ENCODE assay signal across 26 mouse cellular contexts in genomic region chr14:72644620-72645019, GRCm38 (mm10).
DNase-seq lines count a peak whose midpoint lies in the region; ATAC-seq and TF ChIP-seq lines count a peak whose summit lies in the region.
"Had no signal": no experiment of that assay in that cellular context is flagged by ENCODE, and none has a peak within 500 bp of the region (broad histone marks: within the 10 kb centered on the region; RNA-seq: fewer than 3 reads in every experiment).

No protein-coding gene starts in this region.

- ATAC-seq in granulocyte monocyte progenitor cell, adult 5-6 weeks (replicated peaks; ENCODE audit: poor library complexity, severe bottlenecking), result peak; percentile 91
- ATAC-seq in hindbrain, embryonic 14.5 days (ENCODE audit: low FRiP score), result no peak
- ATAC-seq: CD4-positive, CD25-positive, alpha-beta regulatory T cell, adult 4 months; forebrain, embryonic 15.5 days had no signal

- no peak overlapping the region for H3K4me3 ChIP-seq in MEL (ENCODE audit: control insufficient read depth in 1 of 2, insufficient read depth in 1 of 2, low read depth in 2 of 2, low read length in 2 of 2)
- H3K4me3 ChIP-seq in hindbrain, embryonic 14.5 days (replicated peaks; ENCODE audit: low read length), result no peak overlapping the region
- H3K4me3 ChIP-seq: embryonic facial prominence, embryonic 10.5 days; embryonic facial prominence, embryonic 13.5 days; erythroblast, embryonic 14.5 days; forebrain, embryonic 12.5 days; forebrain, embryonic 15.5 days; heart, adult 2 months; heart, embryonic 10.5 days; heart, embryonic 13.5 days; hindbrain, embryonic 15.5 days had no signal

- no peak overlapping the region for H3K27ac ChIP-seq in MEL (ENCODE audit: control insufficient read depth, low read depth, low read length)
- H3K27ac ChIP-seq in hindbrain, embryonic 14.5 days, result no peak overlapping the region
- H3K27ac ChIP-seq: embryonic facial prominence, embryonic 10.5 days; embryonic facial prominence, embryonic 13.5 days; forebrain, embryonic 12.5 days; forebrain, embryonic 15.5 days; heart, adult 2 months; heart, embryonic 10.5 days; heart, embryonic 13.5 days; hindbrain, embryonic 15.5 days had no signal

- DNase-seq in 416B (ENCODE audit: low read depth) (peak; percentile 50), MEL (ENCODE audit: low read depth, low spot score) (peak; percentile 58)
- peak; percentile 52 for DNase-seq in splenic B cell, adult 2 months (ENCODE audit: low read depth, low spot score)
- no peak for DNase-seq in hindbrain, embryonic 14.5 days (ENCODE audit: low spot score)
- no peak for DNase-seq in kidney, adult 11 months
- no peak for DNase-seq in Muller cell, postnatal 12 days (ENCODE audit: inconsistent ontology term)
- DNase-seq: adrenal gland, postnatal 10 days; adrenal gland, postnatal 36 days; cerebellum, adult 18-20 months; cerebellum, adult 9-10 months; cerebellum, postnatal 25 days; embryo, embryonic 11 days; gastrocnemius, postnatal 25 days; heart, adult 2 months; heart, postnatal 14 days; heart, postnatal 4 days had no signal

- TF ChIP-seq EP300 in MEL (IDR thresholded peaks at IDR 0.05; ENCODE audit: low read depth in 1 of 2, low read length in 2 of 2), result no peak

- WGBS in hindbrain, embryonic 14.5 days, result 96% methylated on average over 1 of the region's 1 CpGs

- no peak for TF ChIP-seq RAD21 in MEL (IDR thresholded peaks at IDR 0.05; ENCODE audit: low read depth, low read length)

- H3K4me1 ChIP-seq in MEL (ENCODE audit: control insufficient read depth in 1 of 2, insufficient read depth in 2 of 2, low read length in 2 of 2), result peaks cover 0 to 2% of the 10 kb centered on the region in 2 experiments; a peak in 2 of 4 replicates
- no peaks in the 10 kb centered on the region for H3K4me1 ChIP-seq in hindbrain, embryonic 14.5 days (replicated peaks; ENCODE audit: control insufficient read depth, insufficient read depth, low read length)
- H3K4me1 ChIP-seq: embryonic facial prominence, embryonic 10.5 days; embryonic facial prominence, embryonic 13.5 days; forebrain, embryonic 12.5 days; forebrain, embryonic 15.5 days; heart, embryonic 10.5 days; heart, embryonic 13.5 days; hindbrain, embryonic 15.5 days had no signal

- TF ChIP-seq CTCF in MEL (IDR thresholded peaks at IDR 0.05 in 2 of 3, conservative IDR thresholded peaks at IDR 0.05 in 1 of 3; ENCODE audit: control insufficient read depth in 1 of 3, insufficient read depth in 1 of 3, low read depth in 2 of 3, low read length in 3 of 3, poor library complexity in 1 of 3, severe bottlenecking in 1 of 3), result no peak

- no peaks in the 10 kb centered on the region for H3K36me3 ChIP-seq in MEL (ENCODE audit: control insufficient read depth in 1 of 2, insufficient read depth in 2 of 2, low read length in 2 of 2)
- H3K36me3 ChIP-seq in splenic B cell, adult 2 months (ENCODE audit: control insufficient read depth, insufficient read depth, low read length, poor library complexity, severe bottlenecking), result peaks cover 2% of the 10 kb centered on the region
- H3K36me3 ChIP-seq in hindbrain, embryonic 14.5 days (replicated peaks; ENCODE audit: control insufficient read depth, insufficient read depth), result 0 out of 2 replicates have a peak, but pooled peaks cover 5% of the 10 kb centered on the region
- H3K36me3 ChIP-seq: forebrain, embryonic 15.5 days; hindbrain, embryonic 15.5 days had no signal

- H3K9ac ChIP-seq in MEL (ENCODE audit: control insufficient read depth, low read depth, low read length, poor library complexity, severe bottlenecking), result no peak overlapping the region
- H3K9ac ChIP-seq in hindbrain, embryonic 14.5 days, result no peak overlapping the region
- H3K9ac ChIP-seq: embryonic facial prominence, embryonic 13.5 days; forebrain, embryonic 12.5 days; forebrain, embryonic 15.5 days; heart, embryonic 13.5 days; hindbrain, embryonic 15.5 days had no signal

- no peaks in the 10 kb centered on the region for H3K79me2 ChIP-seq in MEL (ENCODE audit: control insufficient read depth, insufficient read depth, low read length, poor library complexity)

- TF ChIP-seq POLR2A in MEL (IDR thresholded peaks at IDR 0.05; ENCODE audit: control insufficient read depth in 1 of 2, insufficient read depth in 1 of 2, low read depth in 1 of 2, low read length in 2 of 2, poor library complexity in 1 of 2), result no peak

- no peaks in the 10 kb centered on the region for H3K27me3 ChIP-seq in MEL (ENCODE audit: control insufficient read depth in 1 of 2, insufficient read depth in 2 of 2, low read length in 2 of 2)
- H3K27me3 ChIP-seq in splenic B cell, adult 2 months (ENCODE audit: control insufficient read depth, insufficient read depth, low read length, poor library complexity, severe bottlenecking), result no peaks in the 10 kb centered on the region
- no peaks in the 10 kb centered on the region for H3K27me3 ChIP-seq in hindbrain, embryonic 14.5 days (ENCODE audit: control insufficient read depth, insufficient read depth, low read length)
- H3K27me3 ChIP-seq: embryonic facial prominence, embryonic 13.5 days; forebrain, embryonic 12.5 days; forebrain, embryonic 15.5 days; heart, embryonic 13.5 days; hindbrain, embryonic 15.5 days had no signal

- no peak overlapping the region for H3K4me2 ChIP-seq in hindbrain, embryonic 14.5 days (replicated peaks)
- H3K4me2 ChIP-seq: embryonic facial prominence, embryonic 13.5 days; forebrain, embryonic 12.5 days; forebrain, embryonic 15.5 days; heart, embryonic 13.5 days; hindbrain, embryonic 15.5 days had no signal

- no peaks in the 10 kb centered on the region for H3K9me3 ChIP-seq in MEL (replicated peaks; ENCODE audit: insufficient read depth, low read length)
- no peaks in the 10 kb centered on the region for H3K9me3 ChIP-seq in hindbrain, embryonic 14.5 days (ENCODE audit: control insufficient read depth, low read length)
- H3K9me3 ChIP-seq: embryonic facial prominence, embryonic 10.5 days; embryonic facial prominence, embryonic 13.5 days; forebrain, embryonic 12.5 days; forebrain, embryonic 15.5 days; heart, embryonic 10.5 days; heart, embryonic 13.5 days; hindbrain, embryonic 15.5 days had no signal

TF ChIP-seq in MEL, 35 proteins besides CTCF, POLR2A, EP300 and RAD21:
- TF ChIP-seq SIN3A (IDR thresholded peaks at IDR 0.05; ENCODE audit: low read length), result no peak
- no peak for TF ChIP-seq MEF2A (IDR thresholded peaks at IDR 0.05; ENCODE audit: extremely low read depth, insufficient replicate concordance, low read depth, low read length, poor library complexity, severe bottlenecking)
- TF ChIP-seq TBP (IDR thresholded peaks at IDR 0.05; ENCODE audit: low read depth, low read length), result peak; percentile 97
TF ChIP-seq in MEL: peak in this region for 1.

Comparison
In these comparisons a context has a peak if more than half of its experiments do, and no peak if none do; other contexts are left out.
1. DNase-seq: peak in 416B (single experiment), MEL (single experiment) and splenic B cell, adult 2 months (single experiment); none in hindbrain, embryonic 14.5 days (single experiment), kidney, adult 11 months (single experiment) and Muller cell, postnatal 12 days (single experiment).